Mouse (Mus musculus): ENCODE results near the gene Celf5.
"Not testable (repeated sequence)": the region's sequence is repeated elsewhere in the genome, so short reads cannot be mapped to it uniquely, and the experiment has no call there.

Gene Celf5

DNA sequence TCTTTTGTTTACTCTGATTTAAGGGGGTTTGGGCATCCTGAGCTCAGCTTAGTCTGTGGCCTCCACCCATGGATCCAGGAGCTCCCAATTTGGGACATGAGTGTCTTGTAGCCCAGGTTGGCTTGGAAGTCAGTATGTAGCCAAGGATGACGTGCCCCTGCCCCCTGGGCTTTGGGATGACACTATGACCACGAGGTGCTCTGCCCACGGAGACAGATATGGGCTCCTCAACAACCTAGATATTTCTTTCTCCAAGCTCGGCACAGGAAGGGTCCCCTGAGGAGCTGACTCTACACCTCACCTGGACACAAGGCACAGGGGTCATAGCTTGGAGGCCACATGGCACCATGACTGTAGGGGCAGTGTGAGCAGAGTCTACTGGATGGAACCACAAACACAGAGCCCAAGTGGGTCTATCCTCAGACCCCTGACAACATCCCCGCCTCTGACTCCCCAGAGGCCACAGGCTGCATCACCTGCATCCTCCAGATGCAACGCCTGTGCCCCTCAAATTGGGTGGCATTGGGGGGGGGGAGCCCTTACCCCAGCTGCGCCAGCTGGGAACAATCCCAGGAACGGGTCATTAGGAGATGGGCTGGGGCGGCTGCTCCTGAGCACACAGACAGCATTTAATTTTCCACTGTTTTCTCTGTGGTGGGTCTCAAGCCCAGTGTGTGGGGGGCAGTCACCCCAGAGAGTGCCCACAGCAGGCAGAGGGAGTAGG is 31.7 kb downstream of the Celf5 start:
- DNase-seq: no peak

- DNase-seq: peak; percentile 82
Measured at GRCm38 (mm10) chr10:81450140-81450539, 32.4 kb downstream of the Celf5 start.

- not testable (repeated sequence) for DNase-seq
Measured at GRCm38 (mm10) chr10:81445516-81445915, 37.0 kb downstream of the Celf5 start.

GRCm38 (mm10) chr10:81441019-81441418 is 41.5 kb downstream of the Celf5 start:
- DNase-seq: no peak

DNA sequence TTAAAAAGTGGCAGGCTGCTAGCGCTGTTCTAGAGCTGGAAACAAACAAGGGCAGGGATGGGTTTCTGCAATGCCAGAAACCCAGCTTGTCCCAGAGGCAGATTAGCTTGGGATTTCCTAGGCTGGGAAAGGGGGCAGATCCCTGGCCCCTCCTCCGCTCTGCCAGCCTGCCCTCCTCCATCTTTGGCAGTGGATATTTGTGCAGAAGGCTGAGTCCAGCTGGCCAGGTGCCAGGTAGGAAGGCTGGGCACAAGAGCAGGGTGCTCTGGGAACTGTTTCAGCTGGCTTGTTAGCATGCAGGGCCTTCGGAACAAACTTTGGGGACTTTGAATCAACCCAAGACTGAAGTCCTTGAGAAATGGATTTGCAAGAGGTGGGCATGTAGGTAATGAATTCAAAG is 47.1 kb downstream of the Celf5 start:
- peak; percentile 82 for DNase-seq

DNA sequence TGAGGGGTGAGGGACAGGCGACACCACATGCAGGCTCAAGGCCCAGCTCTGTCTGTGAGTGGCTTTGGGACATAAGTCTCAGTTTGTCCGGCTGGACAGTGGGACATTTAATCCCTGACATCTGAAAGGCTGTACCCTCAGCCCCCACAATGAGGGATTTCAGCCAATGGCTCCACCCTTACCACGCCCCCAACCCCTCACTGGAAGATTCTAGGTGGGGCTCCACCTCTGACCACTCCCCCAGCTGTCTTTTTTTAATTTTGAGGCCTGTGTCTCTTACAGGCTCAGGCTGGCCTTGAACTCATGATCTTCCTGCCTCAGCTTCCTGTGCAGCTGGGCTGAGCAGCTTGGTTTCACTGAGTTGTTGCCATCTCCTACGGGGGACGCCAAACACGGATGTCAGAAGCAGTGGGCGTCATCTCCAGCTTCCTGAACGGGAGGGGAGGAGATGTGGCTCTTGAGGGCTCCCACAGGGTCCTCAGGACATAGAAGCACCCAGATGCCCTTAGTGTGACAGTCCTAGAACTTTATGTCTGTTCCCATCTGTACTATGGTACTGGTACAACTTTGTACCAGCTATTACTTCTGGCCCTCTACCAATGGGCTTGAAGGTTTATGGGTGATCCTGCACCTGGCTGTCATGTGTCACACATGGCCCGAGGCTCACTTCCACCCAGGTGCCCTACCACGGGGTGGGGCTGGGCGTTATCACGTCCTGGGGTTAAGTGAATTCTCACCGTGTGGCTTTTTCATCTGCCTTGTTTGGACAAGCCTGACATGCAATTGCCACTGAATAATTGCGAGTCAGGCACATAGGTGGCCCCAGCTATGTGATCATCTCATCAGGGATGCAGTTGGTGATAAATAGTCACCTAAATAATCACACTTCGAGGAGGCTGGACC is 47.9 kb downstream of the Celf5 start:
- no peak for DNase-seq

- peak; percentile 62 for DNase-seq
Measured at GRCm38 (mm10) chr10:81433541-81434289, 48.8 kb downstream of the Celf5 start.

DNA sequence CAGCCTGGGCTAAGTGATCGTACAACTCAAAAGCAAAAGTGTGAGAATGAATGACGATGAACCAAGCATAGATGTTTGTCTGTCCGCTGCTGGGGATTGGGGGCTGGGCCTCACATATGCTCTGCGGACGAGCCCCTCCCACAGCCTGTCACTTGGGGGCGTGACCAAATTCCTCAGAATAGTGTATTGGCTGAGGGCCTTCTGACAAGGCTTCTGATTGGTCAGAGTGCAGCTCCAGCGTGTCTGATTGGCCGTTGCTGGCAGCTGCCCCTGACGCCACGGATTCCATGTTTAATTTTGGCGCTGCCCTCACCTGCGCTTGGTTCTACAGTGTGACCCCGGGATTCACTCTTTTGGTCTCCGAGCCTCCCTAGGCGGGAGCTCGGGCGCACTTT is 49.6 kb downstream of the Celf5 start:
- peak; percentile 93 for DNase-seq

DNA sequence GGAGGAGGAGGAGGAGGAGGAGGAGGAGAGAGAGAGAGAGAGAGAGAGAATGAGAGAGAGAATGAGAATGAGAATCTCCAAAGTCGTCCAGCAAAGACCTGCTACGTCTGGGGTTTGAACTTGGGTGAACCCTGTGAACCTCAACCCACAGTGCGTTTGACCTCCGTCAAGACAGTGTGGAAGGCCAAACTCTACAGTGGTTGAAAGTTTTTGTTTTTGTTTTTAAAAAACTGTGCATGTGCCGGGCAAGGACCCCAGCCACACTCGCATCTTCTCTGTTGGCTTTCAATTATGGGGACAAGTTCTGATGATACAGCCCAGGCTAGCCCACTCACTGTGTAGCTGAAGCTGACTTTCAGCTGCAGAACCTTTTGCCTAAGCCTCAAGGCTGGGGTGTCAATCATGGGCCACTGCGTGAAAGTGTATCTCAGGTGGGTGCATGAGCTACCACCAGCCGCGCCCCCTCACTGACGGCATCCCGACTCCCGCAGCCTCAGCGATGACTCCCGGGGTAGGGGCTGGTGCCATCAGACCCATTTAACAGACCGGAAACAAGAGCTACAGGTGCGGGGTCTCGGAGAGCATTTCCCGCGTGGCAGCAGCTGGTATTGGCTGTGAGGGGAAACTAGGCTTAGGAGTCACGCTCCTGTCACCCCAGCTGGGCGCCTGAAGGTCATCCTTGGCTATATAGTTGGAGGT is 50.2 kb downstream of the Celf5 start:
- no peak for DNase-seq

GRCm38 (mm10) chr10:81431526-81432168 is 50.9 kb downstream of the Celf5 start:
- DNase-seq: peak; percentile 67

- DNase-seq: peak; percentile 87
Measured at GRCm38 (mm10) chr10:81430831-81431525, 51.5 kb downstream of the Celf5 start.

- DNase-seq: peak; percentile 87
Measured at GRCm38 (mm10) chr10:81430141-81430830, 52.2 kb downstream of the Celf5 start.

GRCm38 (mm10) chr10:81429605-81430061 is 52.9 kb downstream of the Celf5 start:
- peak; percentile 73 for DNase-seq

GRCm38 (mm10) chr10:81429092-81429491 is 53.4 kb downstream of the Celf5 start:
- peak; percentile 34 for DNase-seq

DNA sequence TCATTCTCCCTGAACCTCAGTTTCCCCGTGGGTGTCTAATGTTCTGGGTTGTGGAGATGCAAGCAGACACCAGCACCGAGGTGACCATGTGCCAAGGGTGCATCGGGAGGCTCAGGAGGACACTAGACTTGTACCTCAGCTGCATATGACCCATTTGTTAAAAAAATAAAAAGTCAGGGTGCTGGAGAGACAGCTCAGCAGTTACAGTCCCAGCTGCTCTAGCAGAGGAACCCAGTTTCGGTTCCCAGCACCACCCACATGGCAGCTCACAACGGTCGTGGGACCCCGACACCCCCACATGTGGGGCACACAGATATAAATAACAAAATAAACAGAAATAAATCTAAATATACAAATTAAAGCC is 54.0 kb downstream of the Celf5 start:
- peak; percentile 32 for DNase-seq

DNA sequence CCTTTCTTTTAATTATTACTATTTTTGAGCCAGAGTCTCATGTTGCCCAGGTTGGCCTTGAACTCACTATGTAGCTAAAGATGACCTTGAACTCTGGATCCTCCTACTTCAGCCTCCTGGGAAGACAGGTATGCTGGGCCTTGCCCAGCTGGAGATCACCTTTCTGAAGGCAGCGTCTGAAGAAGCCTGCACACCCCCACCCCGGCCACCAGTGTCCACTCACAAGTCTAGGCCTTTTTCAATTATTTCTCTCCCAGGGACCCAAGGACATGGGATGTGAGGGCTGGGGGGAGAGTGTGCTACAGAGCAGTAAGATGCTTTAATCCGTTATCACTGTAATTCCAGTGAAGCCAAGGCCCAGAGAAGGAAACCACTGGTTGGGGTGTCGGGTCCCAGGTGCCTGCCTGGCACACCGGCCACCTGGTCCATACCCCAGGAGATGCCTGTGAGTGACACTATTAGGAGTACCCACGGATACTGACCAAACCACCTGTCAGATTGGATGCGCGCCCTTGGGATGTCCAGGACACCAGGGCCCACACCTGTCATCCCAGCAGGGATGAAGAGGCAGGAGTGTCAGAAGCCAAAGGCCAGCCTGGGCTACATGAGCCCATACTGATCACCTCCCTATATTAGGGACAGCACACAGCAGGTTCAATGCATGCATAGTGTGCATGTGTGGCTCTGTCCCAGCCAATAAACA is 54.6 kb downstream of the Celf5 start:
- peak; percentile 69 for DNase-seq

- DNase-seq: no peak
Measured at GRCm38 (mm10) chr10:81427327-81427726, 55.2 kb downstream of the Celf5 start.

- DNase-seq: peak; percentile 71
Measured at GRCm38 (mm10) chr10:81426897-81427296, 55.6 kb downstream of the Celf5 start.

DNA sequence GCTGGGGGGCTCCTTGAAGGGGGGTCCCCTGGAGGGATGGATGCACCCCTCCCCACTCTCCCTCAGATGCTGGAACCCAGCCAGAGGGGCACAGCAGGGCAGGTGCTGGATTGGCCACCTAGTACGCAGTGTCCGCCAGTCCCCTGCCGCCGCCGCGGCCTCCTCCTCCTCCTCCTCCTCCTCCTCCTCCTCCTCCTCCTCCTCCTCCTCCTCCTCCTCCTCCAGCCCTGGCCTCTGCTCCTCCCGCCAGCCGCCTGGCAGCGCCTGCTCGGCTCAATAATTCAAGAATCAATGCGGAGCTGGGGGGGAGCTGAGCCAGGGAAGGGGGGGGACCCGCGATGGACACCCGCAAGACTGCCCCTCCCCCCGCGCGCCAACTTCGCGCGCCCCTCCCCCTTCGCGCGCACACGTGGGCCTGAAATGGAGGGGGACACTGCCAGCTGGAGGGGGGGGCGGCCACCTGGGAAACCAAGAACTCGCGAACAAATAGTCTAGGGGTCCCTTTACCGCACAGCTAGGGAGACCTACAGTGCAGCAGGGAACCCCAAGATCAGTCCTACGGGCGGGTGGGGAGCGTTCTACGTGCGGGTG is 56.3 kb downstream of the Celf5 start:
- peak; percentile 56 for DNase-seq
